30 mouse cellular contexts compared by ENCODE assay signal in genomic region chr2:37857472-37857871, GRCm38 (mm10).
A peak's percentile ranks its signal among the peaks of the same experiment; 100 is the strongest.
DNase-seq lines count a peak whose midpoint lies in the region; ATAC-seq and TF ChIP-seq lines count a peak whose summit lies in the region.
"Had no signal": no experiment of that assay in that cellular context is flagged by ENCODE, and none has a peak within 500 bp of the region (broad histone marks: within the 10 kb centered on the region; RNA-seq: fewer than 3 reads in every experiment).

No protein-coding gene starts in this region.

- TF ChIP-seq EP300 in stomach, postnatal 0 days (optimal IDR thresholded peaks at IDR 0.05), result no peak

- no peak for TF ChIP-seq POLR2A in thymus, adult 2 months (IDR thresholded peaks at IDR 0.05; ENCODE audit: control insufficient read depth, extremely low read depth, insufficient read depth, low read length, poor library complexity)

- no peak overlapping the region for H3K4me3 ChIP-seq in heart, embryonic 11.5 days (ENCODE audit: low read depth, low read length)
- no peak overlapping the region for H3K4me3 ChIP-seq in stomach, postnatal 0 days (ENCODE audit: low read depth, low read length)
- no peak overlapping the region for H3K4me3 ChIP-seq in thymus, adult 2 months (ENCODE audit: control insufficient read depth, insufficient read depth, low read length)
- H3K4me3 ChIP-seq in kidney, embryonic 16.5 days (ENCODE audit: low read length), result no peak overlapping the region
- H3K4me3 ChIP-seq: embryonic facial prominence, embryonic 10.5 days; embryonic facial prominence, embryonic 13.5 days; erythroblast, embryonic 14.5 days; forebrain, embryonic 12.5 days; forebrain, embryonic 15.5 days; heart, adult 2 months; heart, embryonic 13.5 days; hindbrain, embryonic 12.5 days; intestine, embryonic 15.5 days had no signal

- H3K4me2 ChIP-seq in heart, embryonic 11.5 days, result no peak overlapping the region
- no peak overlapping the region for H3K4me2 ChIP-seq in stomach, postnatal 0 days (replicated peaks; ENCODE audit: low read depth)
- H3K4me2 ChIP-seq in kidney, embryonic 16.5 days (replicated peaks; ENCODE audit: low read depth, low read length), result no peak overlapping the region
- H3K4me2 ChIP-seq: embryonic facial prominence, embryonic 13.5 days; forebrain, embryonic 12.5 days; forebrain, embryonic 15.5 days; heart, embryonic 13.5 days; hindbrain, embryonic 12.5 days; intestine, embryonic 15.5 days had no signal

- no peak overlapping the region for H3K27ac ChIP-seq in heart, embryonic 11.5 days (ENCODE audit: low read depth, low read length)
- no peak overlapping the region for H3K27ac ChIP-seq in stomach, postnatal 0 days (replicated peaks)
- H3K27ac ChIP-seq in thymus, adult 2 months (ENCODE audit: control insufficient read depth, insufficient read depth, low read length), result no peak overlapping the region
- H3K27ac ChIP-seq in kidney, embryonic 16.5 days (ENCODE audit: low read length), result no peak overlapping the region
- H3K27ac ChIP-seq: embryonic facial prominence, embryonic 10.5 days; embryonic facial prominence, embryonic 13.5 days; forebrain, embryonic 12.5 days; forebrain, embryonic 15.5 days; heart, adult 2 months; heart, embryonic 13.5 days; hindbrain, embryonic 12.5 days; intestine, embryonic 15.5 days had no signal

- ATAC-seq in heart, embryonic 11.5 days (replicated peaks; ENCODE audit: insufficient number of reproducible peaks, low FRiP score, low TSS enrichment), result no peak
- 0 out of 2 replicates have a peak, but pooled peaks have one; percentile 16 for ATAC-seq in stomach, postnatal 0 days (ENCODE audit: low FRiP score, low TSS enrichment)
- ATAC-seq in kidney, embryonic 16.5 days (ENCODE audit: low FRiP score, low TSS enrichment), result no peak
- ATAC-seq: forebrain, embryonic 15.5 days; hindbrain, embryonic 16.5 days had no signal

- no peaks in the 10 kb centered on the region for H3K4me1 ChIP-seq in heart, embryonic 11.5 days (ENCODE audit: control insufficient read depth, insufficient read depth, low read length)
- H3K4me1 ChIP-seq in stomach, postnatal 0 days (replicated peaks; ENCODE audit: control insufficient read depth, insufficient read depth), result no peaks in the 10 kb centered on the region
- H3K4me1 ChIP-seq in thymus, adult 2 months (replicated peaks; ENCODE audit: control insufficient read depth, insufficient read depth, low read length), result no peaks in the 10 kb centered on the region
- peaks cover 16% of the 10 kb centered on the region for H3K4me1 ChIP-seq in kidney, embryonic 16.5 days (ENCODE audit: insufficient read depth, low read length)
- H3K4me1 ChIP-seq: embryonic facial prominence, embryonic 13.5 days; forebrain, embryonic 15.5 days; heart, embryonic 13.5 days; hindbrain, embryonic 12.5 days; intestine, embryonic 15.5 days had no signal

- DNase-seq in heart, adult 9 months (ENCODE audit: low spot score in 2 of 2), result peak; percentile 3
- peak; percentile 8 for DNase-seq in lung, postnatal 36 days
- no peak for DNase-seq in lung, postnatal 14 days
- DNase-seq in NIH3T3 (ENCODE audit: low read depth), result peak; percentile 56
- DNase-seq in stomach, postnatal 0 days (ENCODE audit: low spot score), result no peak
- DNase-seq in thymus, adult 2 months, result no peak
- DNase-seq: adrenal gland, adult 8-10 months; adrenal gland, postnatal 25 days; cerebellum, adult 11-12 months; cerebellum, adult 8-10 months; cerebellum, postnatal 10 days; cerebellum, postnatal 36 days; embryo, embryonic 11 days; gastrocnemius, postnatal 25 days; heart, adult 2 months; heart, postnatal 14 days; heart, postnatal 4 days had no signal

- WGBS in heart, embryonic 11.5 days (ENCODE audit: insufficient replicate concordance), result 82% methylated on average over 1 of the region's 1 CpGs
- 64% methylated on average over 1 of the region's 1 CpGs for WGBS in stomach, postnatal 0 days
- 89% methylated on average over 1 of the region's 1 CpGs for WGBS in thymus, adult 2 months
- 100% methylated on average over 1 of the region's 1 CpGs for WGBS in kidney, embryonic 16.5 days

- no peak for TF ChIP-seq CTCF in stomach, postnatal 0 days (IDR thresholded peaks at IDR 0.05; ENCODE audit: low read depth)
- no peak for TF ChIP-seq CTCF in thymus, adult 2 months (IDR thresholded peaks at IDR 0.05; ENCODE audit: borderline replicate concordance, control insufficient read depth, extremely low read depth, insufficient read depth, low read length, poor library complexity)

- H3K9ac ChIP-seq in heart, embryonic 11.5 days (ENCODE audit: low read depth, low read length), result no peak overlapping the region
- H3K9ac ChIP-seq in stomach, postnatal 0 days (ENCODE audit: low read length), result no peak overlapping the region
- H3K9ac ChIP-seq in kidney, embryonic 16.5 days (replicated peaks; ENCODE audit: low read length), result no peak overlapping the region
- H3K9ac ChIP-seq: embryonic facial prominence, embryonic 13.5 days; forebrain, embryonic 12.5 days; forebrain, embryonic 15.5 days; heart, embryonic 13.5 days; hindbrain, embryonic 12.5 days; intestine, embryonic 15.5 days had no signal

- no peaks in the 10 kb centered on the region for H3K27me3 ChIP-seq in heart, embryonic 11.5 days (ENCODE audit: control insufficient read depth, insufficient read depth, low read length)
- H3K27me3 ChIP-seq in stomach, postnatal 0 days (ENCODE audit: control insufficient read depth, insufficient read depth, low read length), result no peaks in the 10 kb centered on the region
- H3K27me3 ChIP-seq in thymus, adult 2 months (ENCODE audit: control insufficient read depth, insufficient read depth, low read length), result no peaks in the 10 kb centered on the region
- no peaks in the 10 kb centered on the region for H3K27me3 ChIP-seq in kidney, embryonic 16.5 days (ENCODE audit: insufficient read depth, low read length)
- H3K27me3 ChIP-seq: CH12.LX; embryonic facial prominence, embryonic 13.5 days; forebrain, embryonic 12.5 days; forebrain, embryonic 15.5 days; heart, embryonic 13.5 days; hindbrain, embryonic 12.5 days; intestine, embryonic 15.5 days had no signal

- no peaks in the 10 kb centered on the region for H3K9me3 ChIP-seq in heart, embryonic 11.5 days (replicated peaks; ENCODE audit: control insufficient read depth, low read length)
- H3K9me3 ChIP-seq in stomach, postnatal 0 days (ENCODE audit: control insufficient read depth, low read length), result no peaks in the 10 kb centered on the region
- no peaks in the 10 kb centered on the region for H3K9me3 ChIP-seq in kidney, embryonic 16.5 days (ENCODE audit: low read length)
- H3K9me3 ChIP-seq: embryonic facial prominence, embryonic 10.5 days; embryonic facial prominence, embryonic 13.5 days; forebrain, embryonic 12.5 days; forebrain, embryonic 15.5 days; G1E; heart, embryonic 13.5 days; hindbrain, embryonic 12.5 days; intestine, embryonic 15.5 days had no signal

- H3K36me3 ChIP-seq in heart, embryonic 11.5 days (ENCODE audit: control insufficient read depth, insufficient read depth, low read length), result no peaks in the 10 kb centered on the region
- no peaks in the 10 kb centered on the region for H3K36me3 ChIP-seq in stomach, postnatal 0 days (ENCODE audit: control insufficient read depth, insufficient read depth, low read length)
- H3K36me3 ChIP-seq in thymus, adult 2 months (ENCODE audit: control insufficient read depth, insufficient read depth, low read length), result no peaks in the 10 kb centered on the region
- no peaks in the 10 kb centered on the region for H3K36me3 ChIP-seq in kidney, embryonic 16.5 days (ENCODE audit: insufficient read depth, low read length)
- H3K36me3 ChIP-seq: forebrain, embryonic 15.5 days; hindbrain, embryonic 12.5 days; intestine, embryonic 15.5 days had no signal

Comparison
In these comparisons a context has a peak if more than half of its experiments do, and no peak if none do; other contexts are left out.
1. DNase-seq: peak in heart, adult 9 months (2 of 2), lung, postnatal 36 days (single experiment) and NIH3T3 (single experiment); none in lung, postnatal 14 days (single experiment), stomach, postnatal 0 days (single experiment) and thymus, adult 2 months (single experiment).